Mouse (Mus musculus): ENCODE data around the gene Wdr95. TPM values are rescaled to one million over a fixed set of nuclear protein-coding genes. Genes with fewer than 3 reads are reported as not detected.

Gene Wdr95
- polyA plus RNA-seq, 1 experiment from 2014 or later: not detected

Other genes with a start within 250 kb of the Wdr95 start
- 0.17 and 0.38 TPM in 2 replicates for gene Medag, start 116.9 kb upstream of the Wdr95 start, polyA plus RNA-seq (2016; fragmentation: Nextera tagmentation; extraction: Ambion mirVana)
- 0.62 and 1.1 TPM in 2 replicates for gene Tex26, start 89.0 kb upstream of the Wdr95 start, polyA plus RNA-seq (2016; fragmentation: Nextera tagmentation; extraction: Ambion mirVana)
- gene Hsph1, start 107.7 kb downstream of the Wdr95 start, polyA plus RNA-seq (2016; fragmentation: Nextera tagmentation; extraction: Ambion mirVana): 125 and 140 TPM in 2 replicates
- gene B3glct, start 149.6 kb downstream of the Wdr95 start, polyA plus RNA-seq (2016; fragmentation: Nextera tagmentation; extraction: Ambion mirVana): 14.4 and 15.1 TPM in 2 replicates